Comparison of ENCODE assay signal across 8 mouse cellular contexts in the genomic region with DNA sequence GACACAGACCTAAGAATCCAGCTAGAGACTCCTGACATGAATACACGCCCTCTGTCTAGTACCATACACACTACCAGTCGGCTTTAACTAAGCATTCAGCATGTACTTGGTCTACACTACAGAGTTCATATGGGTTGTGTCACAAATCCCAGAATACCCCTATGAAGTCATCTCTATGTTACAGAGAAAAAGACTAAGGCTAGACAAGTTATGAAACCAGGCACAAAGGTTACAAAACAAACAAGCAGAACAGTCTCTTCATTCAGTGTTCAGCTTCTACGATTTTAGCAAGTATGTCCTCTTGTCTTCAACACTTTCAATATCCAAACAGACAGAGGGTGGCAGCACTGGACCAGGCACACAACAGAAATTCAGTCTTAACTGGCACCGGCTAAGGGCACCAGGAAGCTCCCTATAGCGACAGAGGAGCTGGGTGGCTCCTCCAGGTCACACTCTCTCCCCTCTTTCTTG. TPM values are rescaled to one million over a fixed set of nuclear protein-coding genes. Genes with fewer than 3 reads are reported as not detected.
DNase-seq lines count a peak whose midpoint lies in the region; ATAC-seq lines count a peak whose summit lies in the region.

No protein-coding gene starts in this region.

- H3K27ac ChIP-seq in forebrain, embryonic 10.5 days = no peak overlapping the region
- no peak overlapping the region for H3K27ac ChIP-seq in forebrain, embryonic 15.5 days (replicated peaks)
- H3K27ac ChIP-seq in stomach, embryonic 16.5 days (ENCODE audit: low read length) = no peak overlapping the region

- no peak overlapping the region for H3K4me2 ChIP-seq in forebrain, embryonic 15.5 days (replicated peaks)
- no peak overlapping the region for H3K4me2 ChIP-seq in stomach, embryonic 16.5 days (ENCODE audit: low read depth, low read length)

- 75% methylated on average over 5 of the region's 5 CpGs for WGBS in forebrain, embryonic 10.5 days
- 63% methylated on average over 5 of the region's 5 CpGs for WGBS in forebrain, embryonic 15.5 days
- 50% methylated on average over 5 of the region's 5 CpGs for WGBS in stomach, embryonic 16.5 days

- H3K27me3 ChIP-seq in forebrain, embryonic 10.5 days (ENCODE audit: poor library complexity, severe bottlenecking) = no peaks in the 10 kb centered on the region
- no peaks in the 10 kb centered on the region for H3K27me3 ChIP-seq in forebrain, embryonic 15.5 days
- no peaks in the 10 kb centered on the region for H3K27me3 ChIP-seq in stomach, embryonic 16.5 days (ENCODE audit: control insufficient read depth, insufficient read depth, low read length)

- no peaks in the 10 kb centered on the region for H3K9me3 ChIP-seq in forebrain, embryonic 10.5 days
- no peaks in the 10 kb centered on the region for H3K9me3 ChIP-seq in forebrain, embryonic 15.5 days
- no peaks in the 10 kb centered on the region for H3K9me3 ChIP-seq in stomach, embryonic 16.5 days (replicated peaks; ENCODE audit: control insufficient read depth, low read length)

- H3K4me1 ChIP-seq in forebrain, embryonic 10.5 days = 0 out of 2 replicates have a peak, but pooled peaks cover 7% of the 10 kb centered on the region
- peaks cover 2% of the 10 kb centered on the region; the same call in 1 of the 2 replicates for H3K4me1 ChIP-seq in forebrain, embryonic 15.5 days
- H3K4me1 ChIP-seq in stomach, embryonic 16.5 days (ENCODE audit: control insufficient read depth, insufficient read depth, low read length) = 0 out of 2 replicates have a peak, but pooled peaks cover 3% of the 10 kb centered on the region

- ATAC-seq in forebrain, embryonic 15.5 days (replicated peaks) = no peak
- ATAC-seq in frontal cortex, adult (ENCODE audit: low TSS enrichment) = peak; percentile 93
- ATAC-seq in megakaryocyte progenitor cell, adult 5-6 weeks (replicated peaks; ENCODE audit: poor library complexity) = peak; percentile 98
- ATAC-seq in stomach, embryonic 16.5 days (ENCODE audit: insufficient read depth, low FRiP score) = peak; percentile 64; the same call in 1 of the 2 replicates

- peak; percentile 21 for DNase-seq in forebrain, embryonic 10.5 days (ENCODE audit: extremely low spot score, low spot score)
- DNase-seq in brain, embryonic 18.5 days (ENCODE audit: low read depth, low spot score) = peak; percentile 10
- DNase-seq in heart, postnatal 4 days = peak; percentile 81
- peak; percentile 70 for DNase-seq in left cerebral cortex, adult 11 months (ENCODE audit: low spot score)

- H3K9ac ChIP-seq in forebrain, embryonic 15.5 days (replicated peaks) = no peak overlapping the region
- H3K9ac ChIP-seq in stomach, embryonic 16.5 days (ENCODE audit: low read length) = no peak overlapping the region

- peaks cover 18% of the 10 kb centered on the region for H3K36me3 ChIP-seq in forebrain, embryonic 10.5 days (replicated peaks)
- peaks cover 10% of the 10 kb centered on the region for H3K36me3 ChIP-seq in forebrain, embryonic 15.5 days
- no peaks in the 10 kb centered on the region; the same call in 1 of the 2 replicates for H3K36me3 ChIP-seq in stomach, embryonic 16.5 days (ENCODE audit: control insufficient read depth, insufficient read depth, low read length)

- no peak overlapping the region for H3K4me3 ChIP-seq in forebrain, embryonic 10.5 days
- H3K4me3 ChIP-seq in forebrain, embryonic 15.5 days = no peak overlapping the region
- H3K4me3 ChIP-seq in stomach, embryonic 16.5 days (replicated peaks; ENCODE audit: low read length) = no peak overlapping the region

RNA-seq across cellular contexts. Expression of a gene that starts 15.1 kb away (rescaled TPM):
- polyA plus RNA-seq in forebrain, embryonic 10.5 days (2016; fragmentation: Nextera tagmentation; extraction: Ambion mirVana) = not detected in 2 replicates
- not detected in 2 replicates for polyA plus RNA-seq in forebrain, embryonic 15.5 days (2015; fragmentation: Nextera tagmentation; extraction: Ambion mirVana)
- not detected for total RNA-seq in heart, postnatal 4 days (2021)
- not detected in 2 replicates for total RNA-seq in megakaryocyte progenitor cell, adult 5-6 weeks (2015)
- not detected in 2 replicates for total RNA-seq in megakaryocyte progenitor cell, adult 5-6 weeks (2017)
- polyA plus RNA-seq in stomach, embryonic 16.5 days (2015; fragmentation: Nextera tagmentation; extraction: Ambion mirVana) = not detected in 2 replicates

RNA-seq across cellular contexts. Expression of a gene that starts 35.8 kb away (rescaled TPM):
- 439 and 441 TPM in 2 replicates for polyA plus RNA-seq in forebrain, embryonic 10.5 days (2016; fragmentation: Nextera tagmentation; extraction: Ambion mirVana)
- 173 and 180 TPM in 2 replicates for polyA plus RNA-seq in forebrain, embryonic 15.5 days (2015; fragmentation: Nextera tagmentation; extraction: Ambion mirVana)
- total RNA-seq in heart, postnatal 4 days (2021) = 100 to 1,000 TPM; 621 to 625 TPM
- 573 and 626 TPM in 2 replicates for total RNA-seq in megakaryocyte progenitor cell, adult 5-6 weeks (2015)
- 615 and 714 TPM in 2 replicates for total RNA-seq in megakaryocyte progenitor cell, adult 5-6 weeks (2017)
- 347 and 352 TPM in 2 replicates for polyA plus RNA-seq in stomach, embryonic 16.5 days (2015; fragmentation: Nextera tagmentation; extraction: Ambion mirVana)

RNA-seq across cellular contexts. Expression of a gene that starts 47.4 kb away (rescaled TPM):
- 23.8 and 25.3 TPM in 2 replicates for polyA plus RNA-seq in forebrain, embryonic 10.5 days (2016; fragmentation: Nextera tagmentation; extraction: Ambion mirVana)
- 25.4 and 28.1 TPM in 2 replicates for polyA plus RNA-seq in forebrain, embryonic 15.5 days (2015; fragmentation: Nextera tagmentation; extraction: Ambion mirVana)
- 10 to 100 TPM; 85.5 to 89.9 TPM for total RNA-seq in heart, postnatal 4 days (2021)
- total RNA-seq in megakaryocyte progenitor cell, adult 5-6 weeks (2015) = 16.4 and 18.7 TPM in 2 replicates
- 12.0 and 12.2 TPM in 2 replicates for total RNA-seq in megakaryocyte progenitor cell, adult 5-6 weeks (2017)
- 30.4 and 32.8 TPM in 2 replicates for polyA plus RNA-seq in stomach, embryonic 16.5 days (2015; fragmentation: Nextera tagmentation; extraction: Ambion mirVana)

Comparison
In these comparisons a context has a peak if more than half of its experiments do, and no peak if none do; other contexts are left out.
1. DNase-seq: peak in every context shown above with its lines; median percentile 81 in heart, postnatal 4 days; 70 in left cerebral cortex, adult 11 months; 21 in forebrain, embryonic 10.5 days; 10 in brain, embryonic 18.5 days.